Mouse (Mus musculus) cerebellum, adult 18-20 months (tissue): ENCODE measurements around the gene Znhit2.

ENCODE experiments used
- DNase-seq, 2 experiments: peaks; one replicate each; pipeline ENCODE4 v3.0.0; 2021

Znhit2 gene

GRCm38 (mm10) chr19:6073889-6074288, 12.9 kb downstream of the Znhit2 start:
- DNase-seq = no peak

DNA sequence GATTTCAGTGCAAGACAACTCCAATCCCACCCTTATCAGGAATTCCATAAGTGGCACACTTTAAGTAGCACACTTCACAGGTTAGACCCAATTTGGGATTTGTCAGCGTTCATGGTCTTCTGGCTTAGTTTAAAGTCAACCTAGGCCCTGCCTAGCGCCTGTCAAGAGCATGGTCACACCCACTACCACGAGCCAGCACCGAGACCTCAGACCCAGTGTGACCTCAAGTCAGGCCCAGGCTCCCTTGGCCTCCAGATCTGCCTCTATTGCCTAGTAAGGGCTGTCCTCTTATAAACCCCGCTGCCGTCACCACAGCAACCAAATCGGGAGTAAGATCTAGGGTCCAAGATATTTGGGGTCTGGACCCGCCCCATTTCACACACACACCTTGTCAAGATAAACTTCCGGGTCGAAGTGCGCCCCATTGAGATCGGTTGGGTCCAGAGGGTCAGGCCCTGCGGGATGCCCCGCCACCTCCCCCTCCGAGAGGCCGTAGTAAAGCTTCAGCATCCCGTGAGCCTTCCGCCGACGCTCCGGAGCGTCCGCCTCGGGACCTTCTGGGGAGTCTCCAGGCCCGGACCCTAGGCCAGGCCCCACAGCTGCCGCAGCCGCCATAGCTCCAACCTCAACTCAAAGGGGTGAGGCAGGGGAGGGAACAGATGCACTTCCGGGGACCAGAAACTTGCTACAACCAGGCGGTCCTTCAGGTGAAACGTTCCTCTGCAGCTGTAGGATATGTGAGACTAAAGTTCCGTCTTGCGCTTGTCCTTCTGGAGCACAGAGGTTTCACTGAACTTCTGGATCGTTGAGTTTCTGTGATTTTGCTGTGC, 15.8 kb downstream of the Znhit2 start, which contains the start of gene Vps51:
Gene Vps51 (minus strand): TSS at position 668 of the 830 bp plus-strand sequence.
- DNase-seq = peak; percentile 85 to 88

- DNase-seq = no peak
Measured at GRCm38 (mm10) chr19:6079983-6080480, 19.0 kb downstream of the Znhit2 start, which contains the start of gene Tmem262. Gene Tmem262, plus strand, starts transcription at chr19:6080033.

GRCm38 (mm10) chr19:6082156-6082555, 21.2 kb downstream of the Znhit2 start, which contains the start of gene Gm28374:
Gene Gm28374, minus strand, starts transcription at chr19:6082256.
- no peak for DNase-seq

DNA sequence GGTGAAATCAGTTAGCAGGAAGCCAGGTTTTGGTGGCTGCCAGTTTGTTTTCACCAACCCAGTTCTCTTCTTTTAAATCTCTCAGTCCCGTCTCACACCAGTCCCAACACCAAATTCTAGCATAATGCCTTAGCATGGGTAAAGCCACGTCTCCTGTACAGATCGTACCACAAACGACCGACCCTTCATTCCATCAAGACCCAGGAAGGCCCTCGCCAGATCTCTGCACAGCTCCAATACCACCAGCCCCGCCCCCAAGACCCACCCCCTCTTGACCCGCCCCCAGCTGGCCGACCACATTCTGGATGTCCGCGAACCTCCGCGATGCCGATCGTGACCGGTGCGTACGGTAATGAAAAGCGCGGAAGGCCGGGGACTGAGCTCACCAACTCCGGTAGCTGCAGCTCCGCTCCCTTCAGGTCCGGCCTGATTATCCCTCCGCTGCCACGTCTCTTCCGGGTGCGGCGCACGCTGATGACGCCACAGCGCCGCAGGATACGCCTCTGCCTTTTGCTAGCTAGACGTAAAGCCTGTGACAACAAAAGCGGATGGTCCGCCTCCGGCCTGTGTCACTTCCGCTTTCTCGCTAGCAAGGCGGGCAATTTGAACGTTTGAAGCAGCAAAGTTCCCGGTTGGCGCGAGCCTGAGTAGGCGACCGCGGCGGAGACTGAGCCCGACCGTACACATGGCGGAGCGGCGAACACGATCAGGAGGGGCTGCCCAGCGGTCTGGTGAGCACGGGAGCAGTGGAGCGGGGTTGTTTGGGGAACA, 23.7 kb downstream of the Znhit2 start, which contains the start of the genes Zfpl1 and Cdca5:
Gene Zfpl1 (minus strand): TSS at position 479 of the 771 bp plus-strand sequence.
Gene Cdca5 (plus strand): TSS at position 506 of the 771 bp plus-strand sequence.
- DNase-seq = peak; percentile 97 to 99

DNA sequence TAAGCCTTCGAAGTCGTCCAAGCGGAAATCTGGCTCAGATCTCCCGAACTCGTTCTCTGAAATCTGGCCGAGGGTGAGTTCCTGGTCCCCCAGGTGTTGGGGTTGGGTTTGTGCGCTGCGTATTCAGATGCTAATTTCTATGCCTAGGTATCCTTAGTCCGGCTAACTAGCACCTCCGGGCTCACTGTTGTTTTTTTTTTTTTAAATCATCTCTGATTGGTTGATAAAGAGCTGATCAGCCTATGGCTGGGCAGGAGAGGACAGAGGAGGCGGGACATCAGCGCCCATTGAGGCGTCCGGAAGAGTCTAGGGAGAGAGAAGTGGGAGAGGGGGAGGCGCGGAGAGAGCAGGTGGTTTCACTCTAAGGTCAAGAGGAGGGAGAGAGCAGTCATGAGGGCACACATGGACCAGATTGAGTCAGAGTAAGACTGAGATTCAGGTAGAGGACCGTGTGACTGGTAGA, 24.5 kb downstream of the Znhit2 start:
- DNase-seq = no peak

- DNase-seq = no peak
Measured at GRCm38 (mm10) chr19:6088841-6089240, 27.8 kb downstream of the Znhit2 start.

GRCm38 (mm10) chr19:6094119-6094518, 33.1 kb downstream of the Znhit2 start, which contains the start of gene AC131692.1:
Gene AC131692.1, plus strand, starts transcription at chr19:6094419.
- no peak for DNase-seq

DNA sequence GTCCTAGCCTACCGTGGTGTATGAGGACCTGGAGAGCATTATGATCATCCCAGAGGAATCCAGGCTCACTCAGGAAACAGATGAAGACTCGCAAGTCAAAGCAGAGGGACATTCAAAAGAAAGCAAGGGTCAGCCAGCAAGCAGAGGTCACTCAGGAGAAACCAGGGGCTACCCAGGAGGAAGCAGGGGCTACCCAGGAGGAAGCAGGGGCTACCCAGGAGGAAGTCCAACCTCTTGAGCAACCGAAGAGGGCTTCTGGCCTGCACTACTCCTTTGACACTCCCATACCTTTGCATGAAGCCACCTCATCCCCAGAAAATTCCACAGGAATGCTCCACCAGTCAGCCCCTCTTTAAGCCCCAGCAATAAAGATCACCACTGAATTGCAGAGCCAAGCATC, 36.9 kb downstream of the Znhit2 start:
- no peak for DNase-seq

- DNase-seq = no peak
Measured at GRCm38 (mm10) chr19:6101186-6101585, 40.2 kb downstream of the Znhit2 start.

- no peak for DNase-seq
Measured at GRCm38 (mm10) chr19:6102169-6102853, 41.3 kb downstream of the Znhit2 start.

DNA sequence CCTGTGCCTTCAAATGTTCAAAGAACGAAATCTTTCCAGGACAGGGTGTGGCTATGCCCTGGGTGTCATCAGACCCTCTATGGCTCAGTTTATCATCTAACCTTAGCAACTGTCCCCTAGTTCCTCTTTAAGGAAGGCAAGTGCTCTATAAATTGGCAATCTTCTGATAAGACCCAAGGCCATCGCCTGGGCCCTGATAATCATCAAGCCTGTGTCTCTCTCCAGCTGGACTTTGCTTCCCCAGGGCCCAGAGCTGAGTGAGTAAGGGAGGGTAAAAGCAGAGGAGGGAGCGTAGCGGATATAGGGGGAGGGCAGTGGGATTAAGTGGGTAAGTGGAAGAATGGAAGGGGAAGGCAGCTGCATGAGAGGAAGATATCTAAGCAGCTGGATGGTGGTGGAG, 43.5 kb downstream of the Znhit2 start:
- no peak for DNase-seq

DNA sequence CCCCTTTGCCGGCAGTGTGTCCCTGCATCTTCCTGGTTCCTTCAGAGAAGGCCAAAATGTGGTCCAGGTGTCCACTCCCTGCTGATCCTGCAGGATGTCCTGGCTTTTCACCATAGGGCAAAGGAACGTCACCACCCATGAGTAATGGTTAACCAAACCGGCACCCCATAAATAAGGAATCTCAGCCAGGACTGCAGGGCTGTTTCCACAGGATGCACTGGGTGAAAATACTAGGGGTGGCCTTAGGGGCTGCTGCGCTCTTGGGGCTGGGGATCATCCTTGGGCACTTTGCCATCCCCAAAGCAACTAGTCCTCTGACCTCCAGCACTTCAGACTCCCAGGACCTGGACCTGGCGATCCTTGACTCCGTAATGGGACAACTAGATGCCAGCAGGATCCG, 44.6 kb downstream of the Znhit2 start, which contains the start of gene Naaladl1:
Gene Naaladl1 (plus strand): TSS at position 197 of the 400 bp plus-strand sequence.
- DNase-seq = no peak
